Mouse (Mus musculus): ENCODE results near the gene Hao2. TPM values are rescaled to one million over a fixed set of nuclear protein-coding genes. Genes with fewer than 3 reads are reported as not detected.

Gene Hao2
- polyA plus RNA-seq, 1 experiment from 2014 or later: not detected

GRCm38 (mm10) chr3:98853051-98853450, 40.0 kb downstream of the Hao2 start:
- no peak overlapping the region for H3K9ac ChIP-seq (ENCODE audit: low read length)
- H3K27ac ChIP-seq (ENCODE audit: low read depth, low read length): no peak overlapping the region
- no peaks in the 10 kb centered on the region for H3K27me3 ChIP-seq (replicated peaks; ENCODE audit: control insufficient read depth, insufficient read depth, low read length)
- no peak overlapping the region for H3K4me3 ChIP-seq (ENCODE audit: low read depth, low read length)
- no peaks in the 10 kb centered on the region for H3K9me3 ChIP-seq (replicated peaks; ENCODE audit: control insufficient read depth, low read length)
- WGBS: 94% methylated on average over 3 of the region's 3 CpGs
- no peaks in the 10 kb centered on the region for H3K36me3 ChIP-seq (ENCODE audit: control insufficient read depth, insufficient read depth, low read length)
- ATAC-seq: no peak
- H3K4me1 ChIP-seq (ENCODE audit: control insufficient read depth, insufficient read depth, low read length): no peaks in the 10 kb centered on the region
- DNase-seq (ENCODE audit: low spot score): no peak
- no peak overlapping the region for H3K4me2 ChIP-seq (ENCODE audit: low read length)

GRCm38 (mm10) chr3:98852631-98853030, 40.4 kb downstream of the Hao2 start:
- Histone ChIP-seq H3K36me3 (ENCODE audit: control insufficient read depth, insufficient read depth, low read length) (no peaks in the 10 kb centered on the region), H3K9me3 (replicated peaks; ENCODE audit: control insufficient read depth, low read length) (no peaks in the 10 kb centered on the region), H3K9ac (ENCODE audit: low read length) (no peak overlapping the region), H3K4me3 (ENCODE audit: low read depth, low read length) (no peak overlapping the region), H3K27ac (ENCODE audit: low read depth, low read length) (no peak overlapping the region), H3K4me1 (ENCODE audit: control insufficient read depth, insufficient read depth, low read length) (no peaks in the 10 kb centered on the region), H3K27me3 (replicated peaks; ENCODE audit: control insufficient read depth, insufficient read depth, low read length) (no peaks in the 10 kb centered on the region), H3K4me2 (ENCODE audit: low read length) (no peak overlapping the region)
- WGBS: 92% methylated on average over 6 of the region's 6 CpGs
- no peak for ATAC-seq
- DNase-seq (ENCODE audit: low spot score): no peak

GRCm38 (mm10) chr3:98851853-98852252, 41.2 kb downstream of the Hao2 start:
- no peak overlapping the region for H3K4me3 ChIP-seq (ENCODE audit: low read depth, low read length)
- no peaks in the 10 kb centered on the region for H3K27me3 ChIP-seq (replicated peaks; ENCODE audit: control insufficient read depth, insufficient read depth, low read length)
- no peaks in the 10 kb centered on the region for H3K4me1 ChIP-seq (ENCODE audit: control insufficient read depth, insufficient read depth, low read length)
- no peaks in the 10 kb centered on the region for H3K9me3 ChIP-seq (replicated peaks; ENCODE audit: control insufficient read depth, low read length)
- H3K9ac ChIP-seq (ENCODE audit: low read length): no peak overlapping the region
- no peak for ATAC-seq
- no peak overlapping the region for H3K4me2 ChIP-seq (ENCODE audit: low read length)
- WGBS: 82% methylated on average over 2 of the region's 2 CpGs
- H3K27ac ChIP-seq (ENCODE audit: low read depth, low read length): no peak overlapping the region
- no peaks in the 10 kb centered on the region for H3K36me3 ChIP-seq (ENCODE audit: control insufficient read depth, insufficient read depth, low read length)
- no peak for DNase-seq (ENCODE audit: low spot score)

- H3K9me3 ChIP-seq (replicated peaks; ENCODE audit: control insufficient read depth, low read length): no peaks in the 10 kb centered on the region
- DNase-seq (ENCODE audit: low spot score) (no peak), ATAC-seq (no peak)
- H3K36me3 ChIP-seq (ENCODE audit: control insufficient read depth, insufficient read depth, low read length): no peaks in the 10 kb centered on the region
- H3K27ac ChIP-seq (ENCODE audit: low read depth, low read length): no peak overlapping the region
- H3K27me3 ChIP-seq (replicated peaks; ENCODE audit: control insufficient read depth, insufficient read depth, low read length): no peaks in the 10 kb centered on the region
- no peak overlapping the region for H3K4me2 ChIP-seq (ENCODE audit: low read length)
- no peak overlapping the region for H3K9ac ChIP-seq (ENCODE audit: low read length)
- no peaks in the 10 kb centered on the region for H3K4me1 ChIP-seq (ENCODE audit: control insufficient read depth, insufficient read depth, low read length)
- H3K4me3 ChIP-seq (ENCODE audit: low read depth, low read length): no peak overlapping the region
- WGBS: 85% methylated on average over 5 of the region's 5 CpGs
Measured at GRCm38 (mm10) chr3:98850262-98850661, 42.8 kb downstream of the Hao2 start.

GRCm38 (mm10) chr3:98848898-98849297, 44.1 kb downstream of the Hao2 start:
- Histone ChIP-seq H3K9ac (ENCODE audit: low read length) (no peak overlapping the region), H3K9me3 (replicated peaks; ENCODE audit: control insufficient read depth, low read length) (no peaks in the 10 kb centered on the region), H3K27ac (ENCODE audit: low read depth, low read length) (no peak overlapping the region), H3K4me2 (ENCODE audit: low read length) (no peak overlapping the region), H3K27me3 (replicated peaks; ENCODE audit: control insufficient read depth, insufficient read depth, low read length) (no peaks in the 10 kb centered on the region), H3K36me3 (ENCODE audit: control insufficient read depth, insufficient read depth, low read length) (no peaks in the 10 kb centered on the region), H3K4me1 (ENCODE audit: control insufficient read depth, insufficient read depth, low read length) (no peaks in the 10 kb centered on the region), H3K4me3 (ENCODE audit: low read depth, low read length) (no peak overlapping the region)
- ATAC-seq (no peak), DNase-seq (ENCODE audit: low spot score) (no peak)
- 83% methylated on average over 1 of the region's 1 CpGs for WGBS

Other genes with a start within 250 kb of the Hao2 start
- 0.06 and 0.09 TPM in 2 replicates for gene Hsd3b2, start 168.7 kb downstream of the Hao2 start, polyA plus RNA-seq (2014; fragmentation: Nextera tagmentation; extraction: Ambion mirVana)
- gene Hsd3b3, start 130.1 kb downstream of the Hao2 start, polyA plus RNA-seq (2014; fragmentation: Nextera tagmentation; extraction: Ambion mirVana): 0.09 TPM in 1 of 2 replicates, not detected in the other
- 0.49 and 0.67 TPM in 2 replicates for gene Hsd3b6, start 78.8 kb downstream of the Hao2 start, polyA plus RNA-seq (2014; fragmentation: Nextera tagmentation; extraction: Ambion mirVana)
- gene Hsd3b1, start 33.4 kb downstream of the Hao2 start, polyA plus RNA-seq (2014; fragmentation: Nextera tagmentation; extraction: Ambion mirVana): not detected in 2 replicates
- 4.9 and 5.6 TPM in 2 replicates for gene Wars2, start 247.8 kb upstream of the Hao2 start, polyA plus RNA-seq (2014; fragmentation: Nextera tagmentation; extraction: Ambion mirVana)

All from forebrain, embryonic 14.5 days (tissue).